Mouse (Mus musculus): ENCODE results near the gene Bicral.
A peak's percentile ranks its signal among the peaks of the same experiment; 100 is the strongest.

- TF ChIP-seq EP300 (IDR thresholded peaks at IDR 0.05; ENCODE audit: insufficient read depth, low read depth, low read length) (peak; percentile 46), CTCF (IDR thresholded peaks at IDR 0.05) (no peak), POLR2A (IDR thresholded peaks at IDR 0.05; ENCODE audit: insufficient read depth, low read depth, low read length) (peak; percentile 97)
Measured at GRCm38 (mm10) chr17:46890116-46890815, 32.0 kb upstream of the Bicral start, which contains the start of gene Tbcc.
